Mouse (Mus musculus) stomach, embryonic 16.5 days (tissue): ENCODE results near the gene Klhl10. TPM values are rescaled to one million over a fixed set of nuclear protein-coding genes. Genes with fewer than 3 reads are reported as not detected.

Experiments used
- ATAC-seq: fragments of 200-750 bp; cut with Nextera tagmentation; 2 replicates; pipeline ENCODE4 v1.8.0; 2017; ENCODE audit warnings: moderate number of reproducible peaks, moderate TSS enrichment; ENCODE audit not compliant: insufficient read depth, low FRiP score
- H3K27ac ChIP-seq: fragments of 300-500 bp; sonication (generic); 2 replicates; pipeline ENCODE4 v1.5.1; 2014; ENCODE audit warnings: low read length
- H3K27me3 ChIP-seq: fragments of 300-500 bp; sonication (generic); 2 replicates; pipeline ENCODE4 v1.6.1; 2014; ENCODE audit warnings: low read length, control low read depth, mixed read lengths; ENCODE audit not compliant: control insufficient read depth, insufficient read depth
- H3K36me3 ChIP-seq: fragments of 300-500 bp; sonication (generic); 2 replicates; pipeline ENCODE4 v1.6.1; 2014; ENCODE audit warnings: low read length; ENCODE audit not compliant: control insufficient read depth, insufficient read depth
- H3K4me1 ChIP-seq: fragments of 300-500 bp; sonication (generic); 2 replicates; pipeline ENCODE4 v1.6.1; 2014; ENCODE audit warnings: low read length, control low read depth, mixed read lengths; ENCODE audit not compliant: control insufficient read depth, insufficient read depth
- H3K4me2 ChIP-seq: fragments of 300-500 bp; sonication (generic); 2 replicates; pipeline ENCODE4 v1.6.1; 2014; ENCODE audit warnings: low read depth, low read length, mixed read lengths
- H3K4me3 ChIP-seq: fragments of 300-500 bp; sonication (generic); replicated peaks from 2 replicates; pipeline ENCODE4 v1.5.1; 2014; ENCODE audit warnings: mild to moderate bottlenecking, low read length
- H3K9ac ChIP-seq: fragments of 300-500 bp; sonication (generic); 2 replicates; pipeline ENCODE4 v1.6.1; 2014; ENCODE audit warnings: low read length
- H3K9me3 ChIP-seq: fragments of 300-500 bp; sonication (generic); replicated peaks from 2 replicates; pipeline ENCODE4 v1.6.1; 2016; ENCODE audit warnings: low read length, control low read depth; ENCODE audit not compliant: control insufficient read depth
- WGBS: fragments of 180-500 bp; shearing (Covaris S2); extraction: QIAGEN DNeasy Blood & Tissue Kit; methylation state at CpG from one replicate; pipeline ENCODE4 v1.1.7; 2014; 5-methylcytosine and 5-hydroxymethylcytosine counted together
- polyA plus RNA-seq: library from polyadenylated mRNA; unstranded; fragments of >200 nt; fragmentation: Nextera tagmentation; extraction: Ambion mirVana; gene quantifications from 2 replicates; pipeline ENCODE4 v1.2.1, GENCODE M21; 2015

The Klhl10 gene
- polyA plus RNA-seq, 1 experiment from 2014 or later = 0.30 TPM

DNA sequence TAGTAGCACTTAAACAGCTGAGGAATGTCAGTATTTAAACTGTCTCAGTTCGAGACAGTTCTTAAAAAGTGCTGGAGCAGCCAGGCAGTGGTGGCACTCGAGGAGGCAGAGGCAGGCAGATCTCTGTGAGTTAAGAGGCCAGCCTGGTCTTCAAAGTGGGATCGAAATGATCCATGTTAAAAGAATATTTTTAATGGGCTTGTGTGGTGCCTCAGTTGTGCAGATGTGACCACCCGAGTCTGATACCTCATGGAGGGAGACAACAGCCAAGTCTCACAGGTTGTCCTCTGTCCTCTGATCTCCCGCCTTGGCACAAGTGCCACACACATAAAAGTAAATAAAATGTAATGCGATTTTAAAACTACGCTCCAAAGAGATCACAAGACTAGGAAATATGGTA lies 43.2 kb upstream of the Klhl10 start:
- peak overlapping the region; percentile 66 for H3K27ac ChIP-seq
- H3K9ac ChIP-seq = no peak overlapping the region
- no peaks in the 10 kb centered on the region for H3K36me3 ChIP-seq
- WGBS = 92% methylated on average over 7 of the region's 7 CpGs
- peaks cover 43% of the 10 kb centered on the region for H3K4me1 ChIP-seq
- H3K27me3 ChIP-seq = no peaks in the 10 kb centered on the region
- H3K4me2 ChIP-seq = no peak overlapping the region
- H3K9me3 ChIP-seq = no peaks in the 10 kb centered on the region
- no peak overlapping the region for H3K4me3 ChIP-seq
- no peak for ATAC-seq

DNA sequence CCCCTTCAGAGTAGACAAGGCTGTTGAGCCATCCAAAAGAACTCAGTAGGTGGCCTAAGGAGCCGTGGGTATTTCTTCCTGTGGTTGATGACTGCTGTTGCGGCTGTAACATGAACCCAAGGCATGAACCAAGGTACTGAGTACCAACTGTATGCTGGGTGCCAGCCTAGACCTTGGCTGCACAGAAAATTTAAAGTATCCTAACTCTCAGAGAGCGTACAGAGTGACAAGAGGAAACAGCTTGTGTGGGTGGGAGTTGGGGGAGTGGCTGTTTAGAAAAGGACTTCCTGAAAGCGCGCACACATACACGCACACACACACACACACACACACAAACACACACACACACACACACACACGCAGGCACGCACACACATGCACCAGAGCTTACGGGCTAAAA lies 42.4 kb upstream of the Klhl10 start:
- 57% methylated on average over 9 of the region's 9 CpGs for WGBS

DNA sequence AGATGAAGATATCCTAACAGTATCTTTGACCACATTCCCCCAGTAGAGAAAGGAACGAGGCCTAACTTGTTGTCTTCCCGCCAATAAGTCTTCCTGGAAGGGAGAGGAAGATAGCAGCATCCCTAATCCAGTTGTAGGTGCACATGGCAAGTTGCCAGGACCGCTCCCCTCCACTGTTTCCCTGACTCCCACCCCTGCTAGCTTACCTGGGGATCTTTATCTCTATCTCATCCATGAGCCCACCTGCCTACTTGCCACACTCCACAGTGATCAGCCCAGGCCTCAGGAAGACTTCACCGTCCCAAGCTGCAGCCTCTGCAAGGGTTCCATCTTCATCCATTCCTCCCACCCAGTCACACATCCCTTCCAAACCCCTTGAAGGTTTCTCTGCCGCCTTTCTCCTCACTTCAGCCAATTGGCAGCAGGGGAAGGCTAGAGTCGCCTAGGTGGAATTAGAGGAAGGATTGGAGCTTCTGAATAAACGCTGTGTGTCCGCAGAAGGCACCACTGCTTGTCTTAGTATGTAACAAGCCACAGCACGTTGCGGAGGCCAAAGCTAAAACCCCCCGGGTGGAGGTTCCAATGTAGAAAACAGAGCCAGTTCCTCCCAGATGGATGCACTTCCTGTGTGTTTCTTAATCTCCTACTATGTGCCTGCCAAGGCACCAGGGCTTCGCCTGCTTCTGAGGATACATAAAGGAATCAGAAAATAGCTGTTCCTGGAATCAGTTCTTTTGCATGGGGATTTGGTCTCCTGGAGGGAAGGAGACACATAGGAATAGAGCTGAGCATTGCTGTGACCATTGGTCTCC lies 41.8 kb upstream of the Klhl10 start:
- 70% methylated on average over 12 of the region's 12 CpGs for WGBS
- no peaks in the 10 kb centered on the region for H3K9me3 ChIP-seq
- H3K27ac ChIP-seq = peak overlapping the region; percentile 43; the same call in 1 of the 2 replicates
- no peak overlapping the region for H3K9ac ChIP-seq
- H3K4me3 ChIP-seq = no peak overlapping the region
- no peak for ATAC-seq
- H3K4me1 ChIP-seq = peaks cover 36% of the 10 kb centered on the region
- H3K27me3 ChIP-seq = no peaks in the 10 kb centered on the region
- H3K36me3 ChIP-seq = no peaks in the 10 kb centered on the region
- H3K4me2 ChIP-seq = no peak overlapping the region

More for the DNA sequence above, 42.4 kb upstream of the Klhl10 start:
- Histone ChIP-seq H3K9ac (no peak overlapping the region), H3K9me3 (no peaks in the 10 kb centered on the region), H3K36me3 (no peaks in the 10 kb centered on the region), H3K27ac (peak overlapping the region; percentile 68), H3K4me3 (no peak overlapping the region), H3K4me1 (peaks cover 42% of the 10 kb centered on the region), H3K27me3 (no peaks in the 10 kb centered on the region), H3K4me2 (no peak overlapping the region)
- no peak for ATAC-seq

DNA sequence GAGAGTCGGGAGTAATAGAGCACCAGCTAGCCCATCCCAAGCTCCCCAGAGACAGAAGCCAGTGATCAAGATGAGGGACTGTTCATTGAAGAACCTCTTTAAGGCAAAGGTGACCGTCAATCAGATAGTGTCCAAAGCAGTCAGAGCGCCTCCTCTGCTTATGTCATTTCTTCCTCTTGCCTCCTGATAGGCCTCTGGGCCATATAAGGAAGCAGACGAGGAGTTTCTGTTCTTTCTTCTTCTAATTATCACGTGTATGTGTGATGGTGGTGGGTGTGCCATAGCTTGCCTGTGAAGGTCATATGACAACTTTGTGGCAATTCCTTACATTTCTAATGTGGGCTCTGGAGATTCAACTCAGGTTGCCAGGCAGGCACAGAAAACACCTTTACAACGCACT lies 40.9 kb upstream of the Klhl10 start:
- Histone ChIP-seq H3K4me1 (peaks cover 27% of the 10 kb centered on the region; the same call in 1 of the 2 replicates), H3K9me3 (no peaks in the 10 kb centered on the region), H3K36me3 (no peaks in the 10 kb centered on the region), H3K9ac (no peak overlapping the region), H3K4me3 (no peak overlapping the region), H3K27ac (no peak overlapping the region; the same call in 1 of the 2 replicates), H3K4me2 (no peak overlapping the region), H3K27me3 (no peaks in the 10 kb centered on the region)
- whole genome bisulfite sequencing = 67% methylated on average over 6 of the region's 6 CpGs
- ATAC-seq = no peak

DNA sequence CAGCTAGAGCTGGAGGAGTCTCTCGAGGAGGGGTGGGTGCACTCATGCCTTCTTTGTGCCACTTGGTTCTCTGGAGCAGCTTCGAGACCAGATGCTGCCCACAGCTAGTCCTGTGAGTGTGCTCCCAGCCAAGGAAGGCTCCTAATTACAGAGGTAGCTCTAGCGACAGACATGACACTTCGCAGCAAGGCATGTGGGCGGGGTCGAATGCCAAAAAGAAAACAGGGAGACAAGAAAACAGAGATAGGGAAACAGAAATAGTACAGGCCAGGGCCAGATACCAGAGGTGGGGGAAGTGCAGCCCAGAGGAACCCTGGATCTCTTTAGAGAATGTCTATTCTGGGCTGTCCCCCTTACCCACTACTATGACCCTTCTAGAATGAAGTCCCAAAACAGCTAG lies 39.5 kb upstream of the Klhl10 start:
- Histone ChIP-seq H3K4me3 (no peak overlapping the region), H3K27me3 (no peaks in the 10 kb centered on the region), H3K27ac (peak overlapping the region; percentile 77), H3K36me3 (no peaks in the 10 kb centered on the region), H3K4me1 (peaks cover 25% of the 10 kb centered on the region; the same call in 1 of the 2 replicates), H3K9me3 (no peaks in the 10 kb centered on the region), H3K4me2 (no peak overlapping the region), H3K9ac (no peak overlapping the region; the same call in 1 of the 2 replicates)
- 30% methylated on average over 6 of the region's 6 CpGs for WGBS
- no peak for ATAC-seq

DNA sequence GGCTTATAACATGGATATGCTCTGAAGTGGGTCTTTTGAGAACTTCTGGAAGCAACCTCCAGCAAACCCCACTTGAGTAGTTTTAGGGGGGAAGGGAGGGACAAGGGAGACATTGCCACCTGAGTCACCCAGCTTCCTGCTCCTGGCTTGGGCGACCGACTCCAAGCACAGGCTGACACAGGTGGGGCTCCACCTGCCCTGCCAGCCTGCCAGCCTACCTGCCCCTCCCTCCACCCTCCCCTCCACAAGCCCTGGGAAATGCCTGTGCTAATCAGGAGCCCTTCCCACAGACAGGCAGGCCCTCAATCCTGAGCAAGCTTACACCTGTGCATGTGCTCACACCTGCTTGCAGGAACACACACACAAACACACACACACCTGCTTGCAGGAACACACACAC lies 39.0 kb upstream of the Klhl10 start:
- Histone ChIP-seq H3K4me1 (peaks cover 25% of the 10 kb centered on the region; the same call in 1 of the 2 replicates), H3K9me3 (no peaks in the 10 kb centered on the region), H3K27me3 (no peaks in the 10 kb centered on the region), H3K4me3 (no peak overlapping the region), H3K36me3 (no peaks in the 10 kb centered on the region), H3K27ac (peak overlapping the region; percentile 77), H3K9ac (no peak overlapping the region), H3K4me2 (no peak overlapping the region)
- ATAC-seq = peak; percentile 60
- WGBS = 57% methylated on average over 2 of the region's 2 CpGs

DNA sequence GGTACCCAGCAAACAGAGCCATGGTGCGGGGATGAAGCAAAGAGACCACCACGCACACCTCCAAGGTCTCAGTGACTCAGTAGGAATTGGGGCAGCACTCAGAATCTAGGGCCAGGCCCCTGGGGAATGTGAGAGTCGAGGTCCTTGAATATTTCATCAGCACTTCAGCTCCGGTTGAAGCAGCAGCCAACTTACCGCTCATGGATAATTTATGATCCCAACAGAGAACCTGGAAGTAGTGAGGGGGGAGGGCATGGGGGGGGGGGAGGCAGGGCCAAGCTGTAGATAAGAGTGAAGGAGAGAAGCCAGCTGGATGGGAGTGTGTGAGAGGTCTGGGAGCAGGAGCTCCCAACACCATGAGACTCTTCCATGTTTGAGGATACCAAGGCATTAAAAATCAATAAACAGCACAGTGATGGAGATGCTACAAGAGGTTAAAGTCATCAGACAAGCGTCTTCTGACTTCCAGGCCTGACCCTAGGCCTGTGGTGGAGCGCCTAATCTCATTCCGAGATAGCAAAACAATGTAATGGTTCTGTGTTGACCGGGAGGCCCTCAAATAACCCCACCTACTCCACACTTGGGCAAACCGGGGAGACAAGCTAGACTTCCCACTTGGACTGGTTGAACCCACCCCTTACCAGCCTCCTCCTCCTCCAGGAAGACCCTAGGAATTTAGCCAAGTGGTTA lies 38.1 kb upstream of the Klhl10 start:
- no peaks in the 10 kb centered on the region for H3K36me3 ChIP-seq
- H3K27me3 ChIP-seq = no peaks in the 10 kb centered on the region
- no peak overlapping the region for H3K4me2 ChIP-seq
- ATAC-seq = peak; percentile 18; the same call in 1 of the 2 replicates
- WGBS = 34% methylated on average over 10 of the region's 10 CpGs
- H3K9ac ChIP-seq = no peak overlapping the region
- H3K4me3 ChIP-seq = no peak overlapping the region
- H3K27ac ChIP-seq = peak overlapping the region; percentile 77
- H3K4me1 ChIP-seq = peaks cover 28% of the 10 kb centered on the region; the same call in 1 of the 2 replicates
- no peaks in the 10 kb centered on the region for H3K9me3 ChIP-seq

DNA sequence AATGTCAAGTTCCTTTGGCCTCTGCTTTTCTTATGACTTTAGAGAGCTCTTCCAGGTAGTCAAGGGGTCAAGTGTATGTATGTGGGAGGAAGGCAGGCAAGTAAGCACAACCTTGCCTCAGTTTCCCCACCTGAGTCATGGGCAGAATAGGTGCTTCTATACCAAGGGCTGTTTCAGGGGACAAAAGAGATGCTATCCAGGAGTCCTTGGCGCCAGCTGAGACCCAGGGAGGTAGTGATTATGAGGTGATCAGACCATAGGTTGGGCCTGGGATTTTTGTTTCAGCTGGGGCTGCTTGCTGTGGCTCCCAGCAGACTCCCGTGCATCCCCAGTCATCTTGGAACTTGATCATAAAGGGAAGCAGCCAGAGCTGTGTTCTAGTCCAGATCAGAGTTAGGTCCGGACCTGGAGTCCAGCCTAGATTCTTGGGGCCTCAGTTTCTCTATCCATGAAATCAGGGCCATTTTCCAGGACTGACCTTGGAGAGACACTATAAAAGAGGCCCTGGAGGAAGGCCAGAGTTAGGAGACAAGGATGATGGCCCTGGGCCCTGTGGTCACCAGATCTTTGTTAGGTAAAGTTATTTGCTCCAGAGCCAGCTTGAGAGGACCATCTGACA lies 37.2 kb upstream of the Klhl10 start:
- Histone ChIP-seq H3K9ac (no peak overlapping the region), H3K4me1 (peaks cover 24% of the 10 kb centered on the region; the same call in 1 of the 2 replicates), H3K27ac (no peak overlapping the region), H3K4me3 (no peak overlapping the region), H3K27me3 (no peaks in the 10 kb centered on the region), H3K36me3 (peaks cover 6% of the 10 kb centered on the region; the same call in 1 of the 2 replicates), H3K4me2 (no peak overlapping the region), H3K9me3 (no peaks in the 10 kb centered on the region)
- WGBS = 87% methylated on average over 3 of the region's 3 CpGs
- no peak for ATAC-seq

DNA sequence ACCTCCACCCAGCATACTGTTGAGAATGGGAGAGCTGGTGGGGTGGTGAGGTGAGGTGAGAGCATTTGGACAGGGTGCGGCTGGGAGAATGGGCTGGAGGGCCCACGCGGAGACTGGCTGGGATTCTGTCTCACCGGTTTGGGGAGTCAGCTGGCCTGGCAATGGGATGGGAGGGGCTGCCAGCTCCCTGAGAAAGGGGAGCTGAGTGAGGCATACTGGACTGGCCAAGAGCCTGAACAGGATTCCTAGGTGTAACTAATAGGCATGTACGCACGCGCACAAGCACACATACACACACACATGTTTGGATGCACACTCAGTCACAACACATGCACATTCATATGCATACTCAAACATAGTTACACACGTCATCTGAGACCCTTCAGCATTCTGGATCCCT lies 35.4 kb upstream of the Klhl10 start:
- ATAC-seq = peak; percentile 28; the same call in 1 of the 2 replicates
- WGBS = 71% methylated on average over 8 of the region's 8 CpGs
- Histone ChIP-seq H3K9ac (no peak overlapping the region), H3K4me2 (no peak overlapping the region), H3K36me3 (peaks cover 12% of the 10 kb centered on the region; the same call in 1 of the 2 replicates), H3K4me3 (no peak overlapping the region), H3K9me3 (no peaks in the 10 kb centered on the region), H3K27me3 (no peaks in the 10 kb centered on the region), H3K4me1 (peaks cover 27% of the 10 kb centered on the region), H3K27ac (peak overlapping the region; percentile 73)
